Mouse (Mus musculus): ENCODE results near the gene Baz2b. TPM values are rescaled to one million over a fixed set of nuclear protein-coding genes. Genes with fewer than 3 reads are reported as not detected.

The Baz2b gene
- total and polyA plus RNA-seq, 3 experiments, result 5.7 to 11.4 TPM; not detected in 1

DNA sequence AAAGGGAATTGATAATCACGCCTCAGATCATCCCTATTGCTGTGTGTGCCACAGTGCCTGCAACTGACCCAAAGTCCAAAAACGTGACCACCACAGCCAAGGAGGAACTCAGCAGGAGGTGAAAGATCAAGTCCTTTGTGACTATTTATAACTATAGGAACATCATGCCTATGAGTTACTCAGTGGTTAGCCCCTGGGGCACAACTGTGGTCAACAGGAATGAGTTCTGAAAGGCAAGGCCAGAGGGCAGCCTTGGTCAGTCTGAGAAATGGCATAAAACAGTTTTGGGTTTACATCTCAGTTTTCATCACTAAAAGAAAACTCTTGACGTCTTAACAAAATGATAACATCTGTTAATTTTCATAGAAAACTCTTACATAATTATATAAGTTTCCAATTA is 254.8 kb downstream of the Baz2b start:
- no peaks in the 10 kb centered on the region for H3K27me3 ChIP-seq (ENCODE audit: control insufficient read depth in 1 of 2, insufficient read depth in 2 of 2, low read length in 2 of 2)
- H3K9ac ChIP-seq (ENCODE audit: control insufficient read depth, low read depth, low read length, poor library complexity, severe bottlenecking), result no peak overlapping the region
- DNase-seq (ENCODE audit: low read depth, low spot score), result no peak
- TF ChIP-seq TBP (IDR thresholded peaks at IDR 0.05; ENCODE audit: low read depth, low read length), result no peak
- TF ChIP-seq ETS1 (IDR thresholded peaks at IDR 0.05; ENCODE audit: low read depth, low read length), result no peak
- TF ChIP-seq TCF12 (IDR thresholded peaks at IDR 0.05; ENCODE audit: low read depth, low read length), result no peak
- TF ChIP-seq MYC (IDR thresholded peaks at IDR 0.05; ENCODE audit: low read depth, low read length), result no peak
- no peak for TF ChIP-seq GABPA (IDR thresholded peaks at IDR 0.05; ENCODE audit: low read depth, low read length)
- no peak for TF ChIP-seq HCFC1 (IDR thresholded peaks at IDR 0.05; ENCODE audit: low read depth, low read length)
- no peak for TF ChIP-seq RAD21 (IDR thresholded peaks at IDR 0.05; ENCODE audit: low read depth, low read length)
- TF ChIP-seq KAT2A (conservative IDR thresholded peaks at IDR 0.05; ENCODE audit: low read depth, low read length), result no peak
- no peak for TF ChIP-seq USF1 (IDR thresholded peaks at IDR 0.05; ENCODE audit: low read depth, low read length)
- TF ChIP-seq SIN3A (IDR thresholded peaks at IDR 0.05; ENCODE audit: low read length), result no peak
- TF ChIP-seq NRF1 (IDR thresholded peaks at IDR 0.05; ENCODE audit: insufficient read depth, low read depth, low read length, poor library complexity, severe bottlenecking), result no peak
- TF ChIP-seq MAZ (IDR thresholded peaks at IDR 0.05; ENCODE audit: low read depth, low read length), result no peak
- no peak for TF ChIP-seq ZNF384 (IDR thresholded peaks at IDR 0.05; ENCODE audit: low read depth, low read length)
- H3K27ac ChIP-seq (ENCODE audit: control insufficient read depth, low read depth, low read length), result no peak overlapping the region
- H3K4me1 ChIP-seq (ENCODE audit: control insufficient read depth in 1 of 2, insufficient read depth in 2 of 2, low read length in 2 of 2), result no peaks in the 10 kb centered on the region
- H3K79me2 ChIP-seq (ENCODE audit: control insufficient read depth, insufficient read depth, low read length, poor library complexity), result no peaks in the 10 kb centered on the region
- H3K9me3 ChIP-seq (replicated peaks; ENCODE audit: insufficient read depth, low read length), result no peaks in the 10 kb centered on the region
- no peak overlapping the region for H3K4me3 ChIP-seq (ENCODE audit: control insufficient read depth in 1 of 2, insufficient read depth in 1 of 2, low read depth in 2 of 2, low read length in 2 of 2)
- no peaks in the 10 kb centered on the region for H3K36me3 ChIP-seq (ENCODE audit: control insufficient read depth in 1 of 2, insufficient read depth in 2 of 2, low read length in 2 of 2)

DNA sequence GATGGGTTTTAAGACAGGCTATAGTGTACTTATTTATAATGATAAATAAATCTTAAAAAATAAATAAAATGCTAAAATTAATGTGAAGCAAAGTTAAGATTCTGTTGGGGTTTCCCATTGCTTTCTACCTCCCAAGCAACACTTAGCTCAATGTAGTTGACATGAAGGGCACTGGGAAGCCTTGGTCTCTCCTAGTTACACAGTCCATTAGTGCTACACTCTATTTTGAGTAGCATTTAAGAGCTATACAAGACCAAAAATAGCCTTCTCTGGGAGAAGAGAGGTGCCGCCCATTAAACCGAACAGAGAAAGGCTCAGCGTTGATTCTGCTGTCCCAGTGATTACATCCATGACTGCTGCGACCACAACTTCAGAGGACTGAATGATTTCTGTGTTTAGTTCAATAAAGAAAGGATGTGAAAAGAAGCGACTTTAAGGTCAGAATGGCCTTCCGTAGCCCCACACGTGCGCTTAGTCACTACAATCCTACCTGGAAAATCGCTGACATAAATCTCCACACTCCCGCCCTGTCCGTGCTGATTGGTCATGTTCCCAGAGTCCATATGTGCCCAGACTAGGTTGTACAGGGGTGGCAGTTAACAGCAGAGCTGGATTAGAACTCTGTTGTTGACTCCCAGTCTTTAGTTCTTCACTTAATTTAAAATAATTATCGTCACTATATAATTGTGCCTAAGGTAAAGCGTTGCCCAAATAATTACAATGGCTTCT is 257.2 kb downstream of the Baz2b start:
- H3K9me3 ChIP-seq (replicated peaks; ENCODE audit: insufficient read depth, low read length), result no peaks in the 10 kb centered on the region
- no peaks in the 10 kb centered on the region for H3K79me2 ChIP-seq (ENCODE audit: control insufficient read depth, insufficient read depth, low read length, poor library complexity)
- H3K4me1 ChIP-seq (ENCODE audit: control insufficient read depth in 1 of 2, insufficient read depth in 2 of 2, low read length in 2 of 2), result no peaks in the 10 kb centered on the region
- H3K9ac ChIP-seq (ENCODE audit: control insufficient read depth, low read depth, low read length, poor library complexity, severe bottlenecking), result no peak overlapping the region
- H3K36me3 ChIP-seq (ENCODE audit: control insufficient read depth in 1 of 2, insufficient read depth in 2 of 2, low read length in 2 of 2), result no peaks in the 10 kb centered on the region
- no peak for DNase-seq (ENCODE audit: low read depth, low spot score)
- no peak overlapping the region for H3K4me3 ChIP-seq (ENCODE audit: control insufficient read depth in 1 of 2, insufficient read depth in 1 of 2, low read depth in 2 of 2, low read length in 2 of 2)
- H3K27ac ChIP-seq (ENCODE audit: control insufficient read depth, low read depth, low read length), result no peak overlapping the region
- TF ChIP-seq TCF12 (IDR thresholded peaks at IDR 0.05; ENCODE audit: low read depth, low read length) (no peak), CHD2 (IDR thresholded peaks at IDR 0.05; ENCODE audit: low read length) (no peak)
- no peaks in the 10 kb centered on the region for H3K27me3 ChIP-seq (ENCODE audit: control insufficient read depth in 1 of 2, insufficient read depth in 2 of 2, low read length in 2 of 2)

DNA sequence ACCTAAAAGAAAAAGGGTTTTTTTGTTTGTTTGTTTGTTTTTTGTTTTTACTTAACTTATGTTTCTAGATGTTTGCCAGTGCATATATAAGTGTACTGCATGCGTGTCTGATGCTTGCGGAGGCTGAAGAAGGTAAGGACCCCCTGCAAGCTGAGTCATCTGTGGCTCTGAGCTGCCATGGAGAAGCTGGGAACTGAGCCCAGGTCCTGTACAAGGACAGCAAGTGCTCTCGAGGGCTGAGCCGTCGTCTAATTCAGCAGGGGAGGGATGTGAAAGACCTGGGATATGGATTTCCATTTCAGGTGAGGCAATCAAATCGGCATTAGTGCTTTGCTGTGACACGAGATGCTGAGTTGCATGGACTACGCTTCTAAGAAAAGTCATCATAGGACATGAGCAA is 257.9 kb downstream of the Baz2b start:
- Histone ChIP-seq H3K27me3 (ENCODE audit: control insufficient read depth in 1 of 2, insufficient read depth in 2 of 2, low read length in 2 of 2) (no peaks in the 10 kb centered on the region), H3K9ac (ENCODE audit: control insufficient read depth, low read depth, low read length, poor library complexity, severe bottlenecking) (no peak overlapping the region), H3K36me3 (ENCODE audit: control insufficient read depth in 1 of 2, insufficient read depth in 2 of 2, low read length in 2 of 2) (no peaks in the 10 kb centered on the region), H3K27ac (ENCODE audit: control insufficient read depth, low read depth, low read length) (no peak overlapping the region), H3K79me2 (ENCODE audit: control insufficient read depth, insufficient read depth, low read length, poor library complexity) (no peaks in the 10 kb centered on the region), H3K4me3 (ENCODE audit: control insufficient read depth in 1 of 2, insufficient read depth in 1 of 2, low read depth in 2 of 2, low read length in 2 of 2) (no peak overlapping the region), H3K4me1 (ENCODE audit: control insufficient read depth in 1 of 2, insufficient read depth in 2 of 2, low read length in 2 of 2) (no peaks in the 10 kb centered on the region), H3K9me3 (replicated peaks; ENCODE audit: insufficient read depth, low read length) (no peaks in the 10 kb centered on the region)
- no peak for TF ChIP-seq GATA1 (IDR thresholded peaks at IDR 0.05; ENCODE audit: low read depth, low read length)
- TF ChIP-seq MAFK (IDR thresholded peaks at IDR 0.05; ENCODE audit: borderline replicate concordance, low read depth, low read length), result no peak
- no peak for TF ChIP-seq POLR2A (IDR thresholded peaks at IDR 0.05; ENCODE audit: control insufficient read depth in 1 of 2, insufficient read depth in 1 of 2, low read depth in 1 of 2, low read length in 2 of 2, poor library complexity in 1 of 2)
- TF ChIP-seq NELFE (IDR thresholded peaks at IDR 0.05; ENCODE audit: low read depth, low read length), result no peak
- no peak for TF ChIP-seq EP300 (IDR thresholded peaks at IDR 0.05; ENCODE audit: low read depth in 1 of 2, low read length in 2 of 2)
- no peak for TF ChIP-seq ZNF384 (IDR thresholded peaks at IDR 0.05; ENCODE audit: low read depth, low read length)
- no peak for TF ChIP-seq POLR2AphosphoS5 (IDR thresholded peaks at IDR 0.05; ENCODE audit: borderline replicate concordance, low read depth, low read length)
- no peak for TF ChIP-seq RCOR1 (IDR thresholded peaks at IDR 0.05; ENCODE audit: low read depth, low read length)
- no peak for TF ChIP-seq TBP (IDR thresholded peaks at IDR 0.05; ENCODE audit: low read depth, low read length)
- no peak for TF ChIP-seq USF2 (IDR thresholded peaks at IDR 0.05; ENCODE audit: borderline replicate concordance in 1 of 2, insufficient read depth in 1 of 2, low read depth in 1 of 2, low read length in 2 of 2)
- TF ChIP-seq KAT2A (conservative IDR thresholded peaks at IDR 0.05; ENCODE audit: low read depth, low read length), result no peak
- no peak for TF ChIP-seq NRF1 (IDR thresholded peaks at IDR 0.05; ENCODE audit: insufficient read depth, low read depth, low read length, poor library complexity, severe bottlenecking)
- DNase-seq (ENCODE audit: low read depth, low spot score), result no peak
